In the genomic region with DNA sequence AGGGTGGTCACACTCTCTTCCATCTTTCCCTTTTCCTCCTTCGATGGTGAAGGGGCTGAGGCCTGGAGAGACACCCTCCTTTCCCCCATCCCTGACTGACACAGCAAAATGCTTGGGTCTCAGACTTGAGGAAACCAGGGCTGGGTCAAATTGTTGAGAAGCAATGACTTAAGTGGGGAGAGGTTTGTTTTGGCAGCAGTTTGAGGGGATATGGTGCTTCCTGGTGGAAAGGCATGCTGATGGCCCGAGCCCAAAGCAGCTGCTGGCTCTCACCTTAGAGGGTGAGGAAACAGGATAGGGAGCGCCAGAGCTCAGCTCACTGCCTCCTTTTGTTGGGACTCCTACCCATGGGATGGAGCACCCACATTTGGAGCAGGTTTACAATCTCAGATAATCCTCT, we compare ENCODE assay signal across 22 mouse cellular contexts. TPM values are rescaled to one million over a fixed set of nuclear protein-coding genes. Genes with fewer than 3 reads are reported as not detected.
DNase-seq lines count a peak whose midpoint lies in the region; ATAC-seq and TF ChIP-seq lines count a peak whose summit lies in the region.
"Had no signal": no experiment of that assay in that cellular context is flagged by ENCODE, and none has a peak within 500 bp of the region (broad histone marks: within the 10 kb centered on the region; RNA-seq: fewer than 3 reads in every experiment).

No protein-coding gene starts in this region.

- intact Hi-C loops in left cerebral cortex, postnatal 4 days (cut with DNase I): no loop called here

- WGBS in intestine, postnatal 0 days: 79% methylated on average over 3 of the region's 3 CpGs
- 90% methylated on average over 3 of the region's 3 CpGs for WGBS in intestine, embryonic 15.5 days
- WGBS in liver, embryonic 15.5 days (ENCODE audit: insufficient replicate concordance): 36% methylated on average over 3 of the region's 3 CpGs
- 67% methylated on average over 3 of the region's 3 CpGs for WGBS in forebrain, postnatal 0 days

- H3K9me3 ChIP-seq in intestine, postnatal 0 days (ENCODE audit: control insufficient read depth): no peaks in the 10 kb centered on the region
- no peaks in the 10 kb centered on the region for H3K9me3 ChIP-seq in intestine, embryonic 15.5 days
- H3K9me3 ChIP-seq in liver, embryonic 15.5 days (replicated peaks): no peaks in the 10 kb centered on the region
- no peaks in the 10 kb centered on the region for H3K9me3 ChIP-seq in forebrain, postnatal 0 days (ENCODE audit: low read length)

- H3K9ac ChIP-seq in intestine, postnatal 0 days (ENCODE audit: low read depth, low read length): no peak overlapping the region
- no peak overlapping the region for H3K9ac ChIP-seq in intestine, embryonic 15.5 days
- H3K9ac ChIP-seq in liver, embryonic 15.5 days: no peak overlapping the region
- H3K9ac ChIP-seq in forebrain, postnatal 0 days: no peak overlapping the region
- H3K9ac ChIP-seq: forebrain, embryonic 13.5 days; heart, embryonic 13.5 days; hindbrain, embryonic 12.5 days had no signal

- 0 out of 2 replicates have a peak overlapping the region, but pooled peaks have one; percentile 21 for H3K27ac ChIP-seq in intestine, postnatal 0 days (ENCODE audit: low read depth, low read length)
- no peak overlapping the region for H3K27ac ChIP-seq in intestine, embryonic 15.5 days
- no peak overlapping the region for H3K27ac ChIP-seq in liver, embryonic 15.5 days (replicated peaks)
- H3K27ac ChIP-seq in forebrain, postnatal 0 days (ENCODE audit: low read depth, low read length): no peak overlapping the region
- H3K27ac ChIP-seq: embryonic facial prominence, embryonic 10.5 days; forebrain, embryonic 13.5 days; heart, embryonic 13.5 days; hindbrain, embryonic 12.5 days had no signal

- H3K36me3 ChIP-seq in intestine, postnatal 0 days (ENCODE audit: control insufficient read depth, insufficient read depth): no peaks in the 10 kb centered on the region
- H3K36me3 ChIP-seq in intestine, embryonic 15.5 days: no peaks in the 10 kb centered on the region
- H3K36me3 ChIP-seq in liver, embryonic 15.5 days (replicated peaks): no peaks in the 10 kb centered on the region
- H3K36me3 ChIP-seq in forebrain, postnatal 0 days (ENCODE audit: insufficient read depth): no peaks in the 10 kb centered on the region
- H3K36me3 ChIP-seq: embryonic facial prominence, embryonic 10.5 days; heart, embryonic 13.5 days; hindbrain, embryonic 12.5 days had no signal

- no peak overlapping the region for H3K4me2 ChIP-seq in intestine, postnatal 0 days (replicated peaks; ENCODE audit: low read depth)
- H3K4me2 ChIP-seq in intestine, embryonic 15.5 days (replicated peaks): no peak overlapping the region
- peak overlapping the region; percentile 41 for H3K4me2 ChIP-seq in liver, embryonic 15.5 days
- H3K4me2 ChIP-seq in forebrain, postnatal 0 days (ENCODE audit: low read depth): no peak overlapping the region
- H3K4me2 ChIP-seq: forebrain, embryonic 13.5 days; heart, embryonic 13.5 days; hindbrain, embryonic 12.5 days had no signal

- H3K27me3 ChIP-seq in intestine, postnatal 0 days (replicated peaks; ENCODE audit: control insufficient read depth, insufficient read depth, low read length): no peaks in the 10 kb centered on the region
- no peaks in the 10 kb centered on the region for H3K27me3 ChIP-seq in intestine, embryonic 15.5 days (replicated peaks)
- H3K27me3 ChIP-seq in liver, embryonic 15.5 days: no peaks in the 10 kb centered on the region
- no peaks in the 10 kb centered on the region for H3K27me3 ChIP-seq in forebrain, postnatal 0 days (ENCODE audit: insufficient read depth, low read length)
- H3K27me3 ChIP-seq: forebrain, embryonic 13.5 days; heart, embryonic 13.5 days; hindbrain, embryonic 12.5 days; Patski had no signal

- H3K4me3 ChIP-seq in intestine, postnatal 0 days (ENCODE audit: low read depth, low read length): no peak overlapping the region
- H3K4me3 ChIP-seq in intestine, embryonic 15.5 days (replicated peaks): no peak overlapping the region
- H3K4me3 ChIP-seq in liver, embryonic 15.5 days (replicated peaks): no peak overlapping the region
- no peak overlapping the region for H3K4me3 ChIP-seq in forebrain, postnatal 0 days (ENCODE audit: low read depth, low read length)
- H3K4me3 ChIP-seq: embryonic facial prominence, embryonic 10.5 days; forebrain, embryonic 13.5 days; heart, embryonic 13.5 days; hindbrain, embryonic 12.5 days had no signal

- no peak for TF ChIP-seq CTCF in intestine, postnatal 0 days (IDR thresholded peaks at IDR 0.05; ENCODE audit: low read depth)
- no peak for TF ChIP-seq CTCF in forebrain, postnatal 0 days (IDR thresholded peaks at IDR 0.05; ENCODE audit: low read depth)

- no peaks in the 10 kb centered on the region for H3K4me1 ChIP-seq in intestine, postnatal 0 days (replicated peaks; ENCODE audit: control insufficient read depth, insufficient read depth, low read length)
- H3K4me1 ChIP-seq in intestine, embryonic 15.5 days (replicated peaks): no peaks in the 10 kb centered on the region
- H3K4me1 ChIP-seq in liver, embryonic 15.5 days (replicated peaks): no peaks in the 10 kb centered on the region
- H3K4me1 ChIP-seq in forebrain, postnatal 0 days (ENCODE audit: insufficient read depth): no peaks in the 10 kb centered on the region
- H3K4me1 ChIP-seq: embryonic facial prominence, embryonic 10.5 days; forebrain, embryonic 13.5 days; heart, embryonic 13.5 days; hindbrain, embryonic 12.5 days had no signal

- DNase-seq in lung, adult 18-20 months: peak; percentile 4 to 17
- no peak for DNase-seq in lung, postnatal 36 days
- DNase-seq in left cerebral cortex, postnatal 4 days: no peak
- no peak for DNase-seq in forebrain, postnatal 0 days
- DNase-seq: adrenal gland, postnatal 14 days; cerebellum, adult 2 months; cerebellum, postnatal 10 days; gastrocnemius, postnatal 36 days; heart, postnatal 4 days had no signal

- ATAC-seq in intestine, postnatal 0 days: no peak
- no peak for ATAC-seq in intestine, embryonic 15.5 days
- ATAC-seq in liver, embryonic 15.5 days (ENCODE audit: insufficient read depth): no peak
- no peak for ATAC-seq in forebrain, postnatal 0 days
- ATAC-seq: activated CD4-positive, CD25-positive, alpha-beta regulatory T cell, adult 4 months; forebrain, embryonic 13.5 days; hindbrain, embryonic 16.5 days; Patski had no signal

RNA-seq across cellular contexts. Expression of a gene that starts 2.4 kb away (rescaled TPM):
- polyA plus RNA-seq in intestine, postnatal 0 days (2015; fragmentation: Nextera tagmentation; extraction: Ambion mirVana): 67.1 and 71.2 TPM in 2 replicates
- 31.2 and 33.0 TPM in 2 replicates for polyA plus RNA-seq in intestine, embryonic 15.5 days (2015; fragmentation: Nextera tagmentation; extraction: Ambion mirVana)
- 688 and 858 TPM in 2 replicates for polyA plus RNA-seq in liver, embryonic 15.5 days (2015; fragmentation: Nextera tagmentation; extraction: Ambion mirVana)
- not detected for total RNA-seq in left cerebral cortex, postnatal 4 days (2021)
- total RNA-seq in forebrain, postnatal 0 days (2014; rRNA removed): not detected in 2 replicates
- not detected in 2 replicates for polyA plus RNA-seq in forebrain, postnatal 0 days (2015; fragmentation: Nextera tagmentation; extraction: Ambion mirVana)
- total RNA-seq: CH12.LX; gastrocnemius, postnatal 36 days had no signal
- polyA plus RNA-seq: activated CD4-positive, CD25-positive, alpha-beta regulatory T cell, adult 4 months; cerebellum, adult 2 months; embryonic facial prominence, embryonic 10.5 days; embryonic facial prominence, embryonic 14.5 days; forebrain, embryonic 13.5 days; hindbrain, embryonic 12.5 days; hindbrain, embryonic 16.5 days had no signal

RNA-seq across cellular contexts. Expression of a gene that starts 30.8 kb away (rescaled TPM):
- 34.2 and 45.6 TPM in 2 replicates for polyA plus RNA-seq in intestine, postnatal 0 days (2015; fragmentation: Nextera tagmentation; extraction: Ambion mirVana)
- polyA plus RNA-seq in intestine, embryonic 15.5 days (2015; fragmentation: Nextera tagmentation; extraction: Ambion mirVana): 59.9 and 63.5 TPM in 2 replicates
- 949 and 1,166 TPM in 2 replicates for polyA plus RNA-seq in liver, embryonic 15.5 days (2015; fragmentation: Nextera tagmentation; extraction: Ambion mirVana)
- not detected for total RNA-seq in left cerebral cortex, postnatal 4 days (2021)
- not detected in 2 replicates for total RNA-seq in forebrain, postnatal 0 days (2014; rRNA removed)
- polyA plus RNA-seq in forebrain, postnatal 0 days (2015; fragmentation: Nextera tagmentation; extraction: Ambion mirVana): not detected in 2 replicates
- total RNA-seq: CH12.LX had no signal
- polyA plus RNA-seq: activated CD4-positive, CD25-positive, alpha-beta regulatory T cell, adult 4 months; cerebellum, adult 2 months; embryonic facial prominence, embryonic 10.5 days; embryonic facial prominence, embryonic 14.5 days; hindbrain, embryonic 12.5 days; hindbrain, embryonic 16.5 days had no signal

RNA-seq across cellular contexts. Expression of a gene that starts 43.7 kb away (rescaled TPM):
- polyA plus RNA-seq in intestine, postnatal 0 days (2015; fragmentation: Nextera tagmentation; extraction: Ambion mirVana): 7.9 and 9.9 TPM in 2 replicates
- polyA plus RNA-seq in intestine, embryonic 15.5 days (2015; fragmentation: Nextera tagmentation; extraction: Ambion mirVana): 30.0 and 31.8 TPM in 2 replicates
- polyA plus RNA-seq in liver, embryonic 15.5 days (2015; fragmentation: Nextera tagmentation; extraction: Ambion mirVana): 365 and 458 TPM in 2 replicates
- total RNA-seq in left cerebral cortex, postnatal 4 days (2021): not detected
- total RNA-seq in forebrain, postnatal 0 days (2014; rRNA removed): not detected in 2 replicates
- not detected in 2 replicates for polyA plus RNA-seq in forebrain, postnatal 0 days (2015; fragmentation: Nextera tagmentation; extraction: Ambion mirVana)
- total RNA-seq: CH12.LX; heart, postnatal 4 days had no signal
- polyA plus RNA-seq: activated CD4-positive, CD25-positive, alpha-beta regulatory T cell, adult 4 months; cerebellum, adult 2 months; embryonic facial prominence, embryonic 10.5 days; embryonic facial prominence, embryonic 14.5 days; forebrain, embryonic 13.5 days; heart, postnatal 0 days; hindbrain, embryonic 12.5 days; hindbrain, embryonic 16.5 days; Patski had no signal

Comparison
In these comparisons a context has a peak if more than half of its experiments do, and no peak if none do; other contexts are left out.
1. DNase-seq: peak in lung, adult 18-20 months (2 of 2); none in lung, postnatal 36 days (single experiment), left cerebral cortex, postnatal 4 days (single experiment) and forebrain, postnatal 0 days (single experiment).
2. RNA of a gene that starts 2.4 kb away (polyA plus RNA-seq): 688 to 858 TPM in liver, embryonic 15.5 days, 67.1 to 71.2 TPM in intestine, postnatal 0 days and 31.2 to 33.0 TPM in intestine, embryonic 15.5 days; not detected in forebrain, postnatal 0 days; every median in the first group is over 10 times any median in the second.
3. RNA of a gene that starts 30.8 kb away (polyA plus RNA-seq): 949 to 1,166 TPM in liver, embryonic 15.5 days, 59.9 to 63.5 TPM in intestine, embryonic 15.5 days and 34.2 to 45.6 TPM in intestine, postnatal 0 days; not detected in forebrain, postnatal 0 days; every median in the first group is over 10 times any median in the second.
4. RNA of a gene that starts 43.7 kb away (polyA plus RNA-seq): 365 to 458 TPM in liver, embryonic 15.5 days; 30.0 to 31.8 TPM in intestine, embryonic 15.5 days, 7.9 to 9.9 TPM in intestine, postnatal 0 days and not detected in forebrain, postnatal 0 days; every median in the first group is over 10 times any median in the second.